Mouse (Mus musculus) liver, embryonic 11.5 days (tissue): ENCODE measurements around the gene Cnppd1. TPM values are rescaled to one million over a fixed set of nuclear protein-coding genes. Genes with fewer than 3 reads are reported as not detected.
A peak's percentile ranks its signal among the peaks of the same experiment; 100 is the strongest.

Experiments
- ATAC-seq: fragments of 200-750 bp; cut with Nextera tagmentation; replicated peaks from 2 replicates; pipeline ENCODE4 v1.8.0; 2017; ENCODE audit warnings: moderate number of reproducible peaks, mild to moderate bottlenecking, moderate TSS enrichment, moderate library complexity; ENCODE audit not compliant: low FRiP score
- DNase-seq: peaks from one replicate; pipeline ENCODE4 v3.0.0-alpha.2; 2017; ENCODE audit warnings: low spot score
- H3K27ac ChIP-seq: fragments of 300-500 bp; sonication (generic); 2 replicates; pipeline ENCODE4 v1.5.1; 2014; ENCODE audit warnings: mild to moderate bottlenecking, low read depth, low read length, control low read depth
- H3K27me3 ChIP-seq: fragments of 300-500 bp; sonication (generic); replicated peaks from 2 replicates; pipeline ENCODE4 v1.6.1; 2014; ENCODE audit warnings: low read length, mixed read lengths; ENCODE audit not compliant: control insufficient read depth, insufficient read depth
- H3K36me3 ChIP-seq: fragments of 300-500 bp; sonication (generic); 2 replicates; pipeline ENCODE4 v1.6.1; 2014; ENCODE audit warnings: mild to moderate bottlenecking, low read length, moderate library complexity, mixed read lengths; ENCODE audit not compliant: control insufficient read depth, insufficient read depth
- H3K4me1 ChIP-seq: fragments of 300-500 bp; sonication (generic); replicated peaks from 2 replicates; pipeline ENCODE4 v1.6.1; 2014; ENCODE audit warnings: low read length, mixed read lengths; ENCODE audit not compliant: control insufficient read depth, insufficient read depth
- H3K4me2 ChIP-seq: fragments of 300-500 bp; sonication (generic); 2 replicates; pipeline ENCODE4 v1.6.1; 2014; ENCODE audit warnings: mild to moderate bottlenecking, control low read depth, moderate library complexity
- H3K4me3 ChIP-seq: fragments of 300-500 bp; sonication (generic); 2 replicates; pipeline ENCODE4 v1.5.1; 2014; ENCODE audit warnings: low read depth, low read length, control low read depth
- H3K9ac ChIP-seq: fragments of 300-500 bp; sonication (generic); 2 replicates; pipeline ENCODE4 v1.6.1; 2014; ENCODE audit warnings: low read depth, low read length, control low read depth
- H3K9me3 ChIP-seq: fragments of 300-500 bp; sonication (generic); 2 replicates; pipeline ENCODE4 v1.6.1; 2016; ENCODE audit warnings: low read length, inconsistent platforms, mixed read lengths; ENCODE audit not compliant: control insufficient read depth
- WGBS: fragments of 180-500 bp; shearing (Covaris S2); extraction: QIAGEN DNeasy Blood & Tissue Kit; methylation state at CpG from one replicate; pipeline ENCODE4 v1.1.7; 2014; 5-methylcytosine and 5-hydroxymethylcytosine counted together
- polyA plus RNA-seq: library from polyadenylated mRNA; unstranded; fragments of >200 nt; fragmentation: Nextera tagmentation; extraction: Ambion mirVana; gene quantifications from 2 replicates; pipeline ENCODE4 v1.2.1, GENCODE M21; 2014

Cnppd1 gene
- polyA plus RNA-seq, 1 experiment from 2014 or later = 68.3 TPM

DNA sequence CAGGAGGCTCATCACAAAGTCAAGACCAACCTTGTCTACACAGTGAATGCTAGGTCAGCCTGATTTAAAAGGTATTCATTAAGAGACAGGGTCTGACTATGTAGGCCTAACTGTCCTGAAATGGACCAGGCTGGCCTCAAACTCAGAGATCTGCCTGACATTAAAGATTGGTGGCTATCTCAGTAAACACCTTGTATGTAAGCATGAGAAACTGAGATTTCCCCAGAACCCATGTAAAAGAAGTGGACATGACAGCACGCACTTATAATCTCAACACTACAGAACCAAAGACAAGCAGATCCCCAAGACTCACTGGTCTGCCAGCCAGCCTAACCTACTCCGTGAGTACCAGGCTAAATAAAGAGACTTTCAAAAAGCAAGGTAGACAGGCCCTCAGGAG, 4.1 kb downstream of the Cnppd1 start:
- H3K4me2 ChIP-seq = peak overlapping the region; percentile 93
- no peaks in the 10 kb centered on the region for H3K27me3 ChIP-seq
- H3K4me3 ChIP-seq = no peak overlapping the region
- peaks cover 25% of the 10 kb centered on the region for H3K36me3 ChIP-seq
- H3K27ac ChIP-seq = peak overlapping the region; percentile 97
- WGBS = 78% methylated on average over 2 of the region's 2 CpGs
- DNase-seq (no peak), ATAC-seq (no peak)
- H3K4me1 ChIP-seq = peaks cover 51% of the 10 kb centered on the region
- H3K9ac ChIP-seq = 0 out of 2 replicates have a peak overlapping the region, but pooled peaks have one; percentile 8
- H3K9me3 ChIP-seq = no peaks in the 10 kb centered on the region

GRCm38 (mm10) chr1:75136730-75137129, 5.8 kb downstream of the Cnppd1 start:
- peak overlapping the region; percentile 93 for H3K4me2 ChIP-seq
- ATAC-seq (peak; percentile 94), DNase-seq (no peak)
- peaks cover 53% of the 10 kb centered on the region for H3K4me1 ChIP-seq
- H3K27ac ChIP-seq = peak overlapping the region; percentile 97
- H3K4me3 ChIP-seq = 0 out of 2 replicates have a peak overlapping the region, but pooled peaks have one; percentile 18
- peaks cover 25% of the 10 kb centered on the region for H3K36me3 ChIP-seq
- H3K9ac ChIP-seq = peak overlapping the region; percentile 42
- H3K9me3 ChIP-seq = no peaks in the 10 kb centered on the region
- no peaks in the 10 kb centered on the region; the same call in 1 of the 2 replicates for H3K27me3 ChIP-seq
- whole genome bisulfite sequencing = 31% methylated on average over 3 of the region's 3 CpGs

- peaks cover 53% of the 10 kb centered on the region for H3K4me1 ChIP-seq
- no peak for DNase-seq
- no peaks in the 10 kb centered on the region for H3K9me3 ChIP-seq
- WGBS = 56% methylated on average over 6 of the region's 6 CpGs
- H3K4me3 ChIP-seq = 0 out of 2 replicates have a peak overlapping the region, but pooled peaks have one; percentile 18
- H3K9ac ChIP-seq = peak overlapping the region; percentile 55
- H3K36me3 ChIP-seq = peaks cover 25% of the 10 kb centered on the region
- H3K27me3 ChIP-seq = no peaks in the 10 kb centered on the region; the same call in 1 of the 2 replicates
- peak overlapping the region; percentile 97 for H3K27ac ChIP-seq
- peak overlapping the region; percentile 50 for H3K4me2 ChIP-seq
- peak; percentile 70 for ATAC-seq
These were observed 6.2 kb downstream of the Cnppd1 start for GRCm38 (mm10) chr1:75136293-75136692.

- no peak within 1 kb of the TSS for H3K4me2 ChIP-seq
- no peak for ATAC-seq
- no peak for DNase-seq
- no peak within 1 kb of the TSS for H3K4me3 ChIP-seq
- no peak within 1 kb of the TSS for H3K9ac ChIP-seq
- H3K27ac ChIP-seq = no peak within 1 kb of the TSS
- peaks cover 13% of the 10 kb centered on the region for H3K36me3 ChIP-seq
- H3K4me1 ChIP-seq = peaks cover 32% of the 10 kb centered on the region
- no peaks in the 10 kb centered on the region for H3K9me3 ChIP-seq
- H3K27me3 ChIP-seq = no peaks in the 10 kb centered on the region; the same call in 1 of the 2 replicates
- 63% methylated on average over 12 of the region's 12 CpGs for whole genome bisulfite sequencing
These were observed 8.9 kb downstream of the Cnppd1 start, which contains the start of gene Slc23a3 for GRCm38 (mm10) chr1:75133421-75134207. Gene Slc23a3, minus strand, starts transcription at chr1:75133890.

GRCm38 (mm10) chr1:75128641-75129040, 13.9 kb downstream of the Cnppd1 start:
- no peaks in the 10 kb centered on the region for H3K9me3 ChIP-seq
- H3K27ac ChIP-seq = no peak overlapping the region
- no peak overlapping the region for H3K9ac ChIP-seq
- H3K4me1 ChIP-seq = peaks cover 7% of the 10 kb centered on the region
- H3K36me3 ChIP-seq = no peaks in the 10 kb centered on the region
- no peak overlapping the region for H3K4me2 ChIP-seq
- 69% methylated on average over 3 of the region's 3 CpGs for WGBS
- DNase-seq (no peak), ATAC-seq (no peak)
- no peak overlapping the region for H3K4me3 ChIP-seq
- no peaks in the 10 kb centered on the region; the same call in 1 of the 2 replicates for H3K27me3 ChIP-seq

DNA sequence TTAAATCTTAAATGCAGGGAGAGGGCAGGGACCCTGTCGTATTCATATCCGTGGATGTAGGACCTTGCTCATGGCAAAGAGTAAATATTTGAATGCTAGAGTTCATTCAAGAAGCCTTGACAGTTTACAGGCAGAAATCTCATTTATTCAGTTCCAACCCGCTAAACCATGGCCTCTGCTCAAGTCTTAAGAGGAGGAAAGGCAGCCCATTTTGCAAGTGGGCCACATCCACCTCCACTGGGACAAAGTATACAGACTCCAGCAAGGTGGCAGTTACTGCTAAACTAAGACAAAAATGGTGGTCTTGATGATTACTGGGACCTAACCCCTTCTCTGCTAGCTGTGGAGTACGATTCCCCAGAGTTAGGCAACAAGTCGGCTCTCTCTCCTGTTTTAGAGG, 17.1 kb downstream of the Cnppd1 start:
- Histone ChIP-seq H3K9ac (peak overlapping the region; percentile 68), H3K4me3 (peak overlapping the region; percentile 57), H3K4me1 (peaks cover 4% of the 10 kb centered on the region), H3K36me3 (no peaks in the 10 kb centered on the region), H3K27me3 (no peaks in the 10 kb centered on the region), H3K4me2 (peak overlapping the region; percentile 80), H3K27ac (peak overlapping the region; percentile 95), H3K9me3 (no peaks in the 10 kb centered on the region)
- ATAC-seq = 0 out of 2 replicates have a peak, but pooled peaks have one; percentile 1
- DNase-seq = no peak
- WGBS = 30% methylated on average over 5 of the region's 5 CpGs

- Histone ChIP-seq H3K9ac (peak within 1 kb of the TSS; percentile 68), H3K36me3 (no peaks in the 10 kb centered on the region), H3K4me2 (peak within 1 kb of the TSS; percentile 80), H3K9me3 (no peaks in the 10 kb centered on the region), H3K27me3 (no peaks in the 10 kb centered on the region), H3K27ac (peak within 1 kb of the TSS; percentile 95), H3K4me1 (peaks cover 4% of the 10 kb centered on the region), H3K4me3 (peak within 1 kb of the TSS; percentile 57)
- WGBS = 2% methylated on average over 56 of the region's 56 CpGs
- ATAC-seq = peak; percentile 94
- DNase-seq = peak; percentile 98
These were observed 17.9 kb downstream of the Cnppd1 start, which contains the start of gene Nhej1 for GRCm38 (mm10) chr1:75124346-75125321. Gene Nhej1, minus strand, starts transcription at chr1:75125200.

DNA sequence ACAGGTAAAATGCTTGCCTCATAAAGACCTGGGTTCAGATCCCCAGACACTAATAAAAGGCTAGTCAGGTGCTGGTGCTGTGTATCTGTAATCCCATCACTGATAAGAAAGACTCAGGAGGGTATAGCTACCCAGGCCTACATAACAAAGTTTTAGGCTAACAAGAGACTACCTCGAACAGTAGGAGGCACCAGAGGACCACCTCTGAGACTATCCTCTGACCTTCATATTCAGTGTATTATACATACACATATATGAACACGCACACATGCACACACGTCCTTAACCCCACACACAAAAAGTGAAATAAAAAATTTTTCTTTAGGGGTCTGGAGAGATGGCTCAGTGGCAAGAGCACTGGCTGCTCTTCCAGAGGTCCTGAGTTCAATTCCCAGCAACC, 20.3 kb downstream of the Cnppd1 start:
- no peak for DNase-seq
- no peak overlapping the region for H3K9ac ChIP-seq
- 79% methylated on average over 3 of the region's 3 CpGs for WGBS
- no peaks in the 10 kb centered on the region for H3K9me3 ChIP-seq
- H3K27me3 ChIP-seq = no peaks in the 10 kb centered on the region
- H3K4me3 ChIP-seq = no peak overlapping the region
- H3K36me3 ChIP-seq = no peaks in the 10 kb centered on the region
- no peak overlapping the region for H3K4me2 ChIP-seq
- ATAC-seq = no peak
- no peak overlapping the region for H3K27ac ChIP-seq
- peaks cover 4% of the 10 kb centered on the region for H3K4me1 ChIP-seq
